Mouse (Mus musculus): ENCODE measurements around the gene Plxna2. TPM values are rescaled to one million over a fixed set of nuclear protein-coding genes. Genes with fewer than 3 reads are reported as not detected.

Gene Plxna2
- total and polyA plus RNA-seq, 2 experiments from 2014 or later, result 9.9 to 43.6 TPM

DNA sequence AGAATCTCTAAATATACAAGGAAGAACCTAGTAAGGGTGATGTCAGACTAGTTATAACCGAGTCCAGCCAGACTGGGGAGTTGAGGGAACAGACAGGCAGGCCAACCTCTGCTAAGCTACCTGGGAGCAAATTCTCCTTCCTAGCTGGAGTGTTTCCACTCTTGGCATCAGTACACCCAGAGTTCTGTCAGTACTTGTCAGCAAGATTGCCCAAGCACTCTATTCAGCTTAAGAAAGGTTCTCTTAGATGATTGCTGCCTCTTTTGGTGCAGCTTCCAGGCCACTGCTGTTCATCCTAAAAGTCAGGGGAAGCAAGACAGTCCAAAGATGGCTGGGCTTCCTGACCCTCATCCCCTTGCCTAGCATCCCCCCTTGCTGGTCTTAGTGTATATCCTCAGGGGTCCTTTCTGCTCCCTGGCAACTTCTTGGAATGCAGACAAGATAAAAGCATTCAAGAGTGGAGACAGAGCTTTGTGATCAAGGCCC, 24.3 kb downstream of the Plxna2 start:
- H3K36me3 ChIP-seq (ENCODE audit: insufficient read depth, low read length), result peaks cover 10% of the 10 kb centered on the region
- H3K9me3 ChIP-seq (ENCODE audit: low read length), result no peaks in the 10 kb centered on the region
- no peak for TF ChIP-seq CTCF (IDR thresholded peaks at IDR 0.05)
- no peak overlapping the region for H3K4me2 ChIP-seq (ENCODE audit: low read depth, low read length, poor library complexity, severe bottlenecking)
- DNase-seq (ENCODE audit: low spot score) (no peak), ATAC-seq (ENCODE audit: low FRiP score) (no peak)
- H3K4me3 ChIP-seq (ENCODE audit: low read depth, low read length), result no peak overlapping the region
- H3K27me3 ChIP-seq (ENCODE audit: insufficient read depth, low read length), result no peaks in the 10 kb centered on the region
- H3K4me1 ChIP-seq (ENCODE audit: insufficient read depth, low read length), result peaks cover 13% of the 10 kb centered on the region; the same call in 1 of the 2 replicates
- 80% methylated on average over 1 of the region's 1 CpGs for WGBS
- H3K9ac ChIP-seq (replicated peaks; ENCODE audit: low read length, poor library complexity, severe bottlenecking), result no peak overlapping the region
- H3K27ac ChIP-seq (ENCODE audit: low read depth, low read length), result no peak overlapping the region

DNA sequence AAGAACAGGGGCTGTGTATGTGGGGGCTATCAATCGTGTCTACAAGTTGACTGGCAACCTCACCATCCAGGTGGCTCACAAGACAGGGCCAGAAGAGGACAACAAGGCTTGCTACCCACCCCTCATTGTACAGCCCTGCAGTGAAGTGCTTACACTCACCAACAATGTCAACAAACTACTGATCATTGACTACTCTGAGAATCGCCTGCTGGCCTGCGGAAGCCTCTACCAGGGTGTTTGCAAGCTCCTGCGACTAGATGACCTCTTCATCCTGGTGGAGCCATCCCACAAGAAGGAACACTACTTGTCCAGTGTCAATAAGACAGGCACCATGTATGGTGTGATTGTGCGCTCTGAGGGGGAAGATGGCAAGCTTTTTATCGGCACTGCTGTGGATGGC, 25.9 kb downstream of the Plxna2 start:
- 96% methylated on average over 6 of the region's 6 CpGs for WGBS
- ATAC-seq (ENCODE audit: low FRiP score) (no peak), DNase-seq (ENCODE audit: low spot score) (no peak)
- no peak overlapping the region for H3K4me2 ChIP-seq (ENCODE audit: low read depth, low read length, poor library complexity, severe bottlenecking)
- peaks cover 13% of the 10 kb centered on the region; the same call in 1 of the 2 replicates for H3K4me1 ChIP-seq (ENCODE audit: insufficient read depth, low read length)
- no peak overlapping the region for H3K4me3 ChIP-seq (ENCODE audit: low read depth, low read length)
- no peak for TF ChIP-seq CTCF (IDR thresholded peaks at IDR 0.05)
- no peak overlapping the region for H3K9ac ChIP-seq (replicated peaks; ENCODE audit: low read length, poor library complexity, severe bottlenecking)
- no peak overlapping the region for H3K27ac ChIP-seq (ENCODE audit: low read depth, low read length)
- H3K9me3 ChIP-seq (ENCODE audit: low read length), result no peaks in the 10 kb centered on the region
- H3K27me3 ChIP-seq (ENCODE audit: insufficient read depth, low read length), result no peaks in the 10 kb centered on the region
- H3K36me3 ChIP-seq (ENCODE audit: insufficient read depth, low read length), result peaks cover 10% of the 10 kb centered on the region

DNA sequence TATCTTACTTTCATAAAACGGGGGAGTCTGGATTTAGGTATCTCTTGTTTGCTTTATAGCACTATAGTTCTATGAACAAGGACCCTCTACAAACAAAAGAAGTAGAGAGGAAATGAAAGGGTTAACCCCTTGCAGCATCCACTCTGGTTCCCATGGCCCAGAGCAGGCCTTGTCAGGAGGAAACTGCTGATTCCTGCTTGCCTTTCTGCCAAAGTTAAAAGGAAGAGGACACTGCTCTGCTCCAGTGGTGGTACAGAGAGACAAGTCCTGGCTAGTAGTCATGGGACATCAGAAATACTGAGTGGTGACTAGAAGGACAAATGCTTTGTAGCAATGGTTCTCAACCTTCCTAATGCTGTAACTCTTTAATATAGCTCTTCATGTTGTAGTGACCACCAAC, 27.9 kb downstream of the Plxna2 start:
- H3K9me3 ChIP-seq (ENCODE audit: low read length), result no peaks in the 10 kb centered on the region
- no peak overlapping the region for H3K9ac ChIP-seq (replicated peaks; ENCODE audit: low read length, poor library complexity, severe bottlenecking)
- DNase-seq (ENCODE audit: low spot score) (no peak), ATAC-seq (ENCODE audit: low FRiP score) (no peak)
- H3K27ac ChIP-seq (ENCODE audit: low read depth, low read length), result no peak overlapping the region
- peaks cover 12% of the 10 kb centered on the region for H3K36me3 ChIP-seq (ENCODE audit: insufficient read depth, low read length)
- H3K4me1 ChIP-seq (ENCODE audit: insufficient read depth, low read length), result peaks cover 13% of the 10 kb centered on the region; the same call in 1 of the 2 replicates
- H3K4me3 ChIP-seq (ENCODE audit: low read depth, low read length), result no peak overlapping the region
- WGBS, result 87% methylated on average over 1 of the region's 1 CpGs
- no peak for TF ChIP-seq CTCF (IDR thresholded peaks at IDR 0.05)
- H3K4me2 ChIP-seq (ENCODE audit: low read depth, low read length, poor library complexity, severe bottlenecking), result no peak overlapping the region
- no peaks in the 10 kb centered on the region for H3K27me3 ChIP-seq (ENCODE audit: insufficient read depth, low read length)

DNA sequence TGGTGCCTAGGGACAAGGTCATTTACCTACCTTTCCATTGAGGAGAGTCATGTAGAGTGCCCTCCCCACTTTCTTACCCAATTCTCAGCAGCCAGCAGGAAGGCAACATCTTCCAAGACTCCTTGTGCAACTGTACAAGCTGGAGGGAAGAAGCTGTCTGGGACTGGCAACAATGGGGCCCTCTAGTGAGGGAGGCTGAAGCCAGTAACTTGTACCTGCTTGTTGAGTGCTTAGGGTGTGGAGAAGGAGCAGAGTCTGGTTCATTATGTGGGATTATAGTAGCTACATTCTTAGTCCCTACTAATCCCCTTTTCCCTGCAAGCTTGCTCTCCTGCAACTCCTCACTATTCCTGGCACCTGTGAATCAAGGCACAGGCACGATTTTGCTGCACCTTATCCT, 32.1 kb downstream of the Plxna2 start:
- ATAC-seq (ENCODE audit: low FRiP score) (no peak), DNase-seq (ENCODE audit: low spot score) (no peak)
- Histone ChIP-seq H3K4me2 (ENCODE audit: low read depth, low read length, poor library complexity, severe bottlenecking) (no peak overlapping the region), H3K36me3 (ENCODE audit: insufficient read depth, low read length) (peaks cover 2% of the 10 kb centered on the region), H3K9me3 (ENCODE audit: low read length) (no peaks in the 10 kb centered on the region), H3K27me3 (ENCODE audit: insufficient read depth, low read length) (no peaks in the 10 kb centered on the region), H3K4me3 (ENCODE audit: low read depth, low read length) (no peak overlapping the region), H3K4me1 (ENCODE audit: insufficient read depth, low read length) (no peaks in the 10 kb centered on the region), H3K27ac (ENCODE audit: low read depth, low read length) (no peak overlapping the region), H3K9ac (replicated peaks; ENCODE audit: low read length, poor library complexity, severe bottlenecking) (no peak overlapping the region)
- TF ChIP-seq CTCF (IDR thresholded peaks at IDR 0.05), result no peak
- 48% methylated on average over 1 of the region's 1 CpGs for whole genome bisulfite sequencing

DNA sequence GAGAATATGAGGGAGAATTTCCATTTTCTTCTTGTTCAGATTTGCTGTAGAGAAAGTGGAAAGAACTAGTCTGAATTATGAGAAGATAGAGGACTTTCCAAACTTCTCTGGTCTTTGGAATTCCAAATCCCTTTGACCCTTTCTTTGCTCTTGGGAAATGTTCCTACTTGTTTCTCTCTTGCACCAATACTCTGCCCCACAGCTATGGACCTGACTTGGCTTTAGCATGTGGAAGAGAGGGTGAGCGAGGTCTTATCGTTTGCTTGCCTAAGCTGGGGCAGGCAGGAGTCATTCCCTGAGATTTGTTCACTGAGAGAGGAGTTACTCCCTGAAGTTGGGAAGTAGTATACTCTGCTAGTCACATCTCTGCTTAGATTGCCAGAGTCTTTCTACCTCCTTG, 32.5 kb downstream of the Plxna2 start:
- Histone ChIP-seq H3K27ac (ENCODE audit: low read depth, low read length) (no peak overlapping the region), H3K4me1 (ENCODE audit: insufficient read depth, low read length) (no peaks in the 10 kb centered on the region), H3K4me3 (ENCODE audit: low read depth, low read length) (no peak overlapping the region), H3K36me3 (ENCODE audit: insufficient read depth, low read length) (peaks cover 2% of the 10 kb centered on the region), H3K9me3 (ENCODE audit: low read length) (no peaks in the 10 kb centered on the region), H3K27me3 (ENCODE audit: insufficient read depth, low read length) (no peaks in the 10 kb centered on the region), H3K9ac (replicated peaks; ENCODE audit: low read length, poor library complexity, severe bottlenecking) (no peak overlapping the region), H3K4me2 (ENCODE audit: low read depth, low read length, poor library complexity, severe bottlenecking) (no peak overlapping the region)
- WGBS, result 92% methylated on average over 2 of the region's 2 CpGs
- ATAC-seq (ENCODE audit: low FRiP score), result no peak
- no peak for TF ChIP-seq CTCF (IDR thresholded peaks at IDR 0.05)
- no peak for DNase-seq (ENCODE audit: low spot score)

DNA sequence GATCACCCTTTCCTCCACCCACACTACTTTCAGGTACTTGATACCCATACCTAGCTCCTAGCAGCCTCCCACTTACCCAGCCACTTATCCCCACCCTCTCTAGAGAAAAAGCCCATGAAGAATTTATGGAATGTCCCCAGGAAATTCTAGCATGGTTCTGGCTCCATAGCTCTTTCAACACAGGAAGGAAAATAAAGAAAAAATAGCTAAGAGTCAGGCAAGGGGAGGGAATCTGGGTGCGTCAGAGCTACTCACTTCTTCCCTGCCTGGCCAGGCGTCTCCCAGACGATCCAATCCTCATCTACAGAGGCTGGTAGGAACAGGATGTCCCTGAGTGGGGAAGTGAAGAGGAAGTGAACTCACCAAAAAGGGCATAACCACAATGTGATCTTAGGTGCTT, 34.0 kb downstream of the Plxna2 start:
- H3K36me3 ChIP-seq (ENCODE audit: insufficient read depth, low read length), result peaks cover 2% of the 10 kb centered on the region
- no peak overlapping the region for H3K4me2 ChIP-seq (ENCODE audit: low read depth, low read length, poor library complexity, severe bottlenecking)
- no peaks in the 10 kb centered on the region for H3K9me3 ChIP-seq (ENCODE audit: low read length)
- TF ChIP-seq CTCF (IDR thresholded peaks at IDR 0.05), result no peak
- H3K4me1 ChIP-seq (ENCODE audit: insufficient read depth, low read length), result no peaks in the 10 kb centered on the region
- WGBS, result 88% methylated on average over 3 of the region's 3 CpGs
- H3K27ac ChIP-seq (ENCODE audit: low read depth, low read length), result no peak overlapping the region
- no peaks in the 10 kb centered on the region for H3K27me3 ChIP-seq (ENCODE audit: insufficient read depth, low read length)
- DNase-seq (ENCODE audit: low spot score) (no peak), ATAC-seq (ENCODE audit: low FRiP score) (no peak)
- no peak overlapping the region for H3K4me3 ChIP-seq (ENCODE audit: low read depth, low read length)
- no peak overlapping the region for H3K9ac ChIP-seq (replicated peaks; ENCODE audit: low read length, poor library complexity, severe bottlenecking)
